Mouse (Mus musculus): ENCODE measurements around the gene Prrt2. TPM values are rescaled to one million over a fixed set of nuclear protein-coding genes. Genes with fewer than 3 reads are reported as not detected.

Gene Prrt2
- polyA plus RNA-seq, 1 experiment, result not detected

DNA sequence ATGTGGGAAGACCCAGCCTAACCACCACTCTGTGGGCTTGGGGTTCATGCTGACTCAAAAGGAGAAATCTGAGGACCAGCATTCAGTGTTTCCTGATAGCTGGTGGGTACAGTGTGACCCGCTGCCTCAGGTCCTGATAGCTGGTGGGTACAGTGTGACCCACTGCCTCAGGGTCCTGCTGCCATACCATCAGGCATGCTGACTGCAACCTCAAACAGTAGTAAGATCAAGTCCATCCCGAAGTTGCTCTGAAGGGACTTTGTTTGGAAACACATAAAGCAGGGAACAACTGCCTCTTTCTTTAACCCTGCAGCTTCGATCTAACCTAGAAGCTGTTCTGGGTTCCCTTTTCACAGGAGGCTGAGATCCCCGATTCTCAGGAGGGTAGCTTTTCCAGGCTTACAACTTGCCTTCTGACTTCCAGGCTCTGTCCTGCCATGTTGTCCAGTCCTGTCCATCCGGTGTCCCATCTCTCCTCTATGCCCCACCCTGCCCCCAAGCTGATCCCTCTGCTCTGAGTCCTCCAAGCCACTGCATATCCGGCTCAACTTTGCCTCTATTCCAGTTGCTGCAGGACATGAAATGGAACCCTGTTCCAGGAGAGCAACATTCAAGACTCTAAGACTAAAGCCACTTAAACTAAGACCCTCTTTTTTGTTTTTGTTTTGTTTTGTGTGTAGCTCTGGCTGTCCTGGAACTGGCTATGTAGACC lies 13.5 kb downstream of the Prrt2 start:
- peak overlapping the region; percentile 91 for H3K27ac ChIP-seq (ENCODE audit: insufficient read depth, low read depth, low read length)
- H3K4me3 ChIP-seq (ENCODE audit: insufficient read depth, low read length), result no peak overlapping the region
- peaks cover 57% of the 10 kb centered on the region for H3K4me1 ChIP-seq (ENCODE audit: control insufficient read depth, insufficient read depth, low read length)
- TF ChIP-seq CTCF (IDR thresholded peaks at IDR 0.05; ENCODE audit: low read depth, low read length) (no peak), POLR2A (IDR thresholded peaks at IDR 0.05; ENCODE audit: borderline replicate concordance, low read depth, low read length) (no peak)

DNA sequence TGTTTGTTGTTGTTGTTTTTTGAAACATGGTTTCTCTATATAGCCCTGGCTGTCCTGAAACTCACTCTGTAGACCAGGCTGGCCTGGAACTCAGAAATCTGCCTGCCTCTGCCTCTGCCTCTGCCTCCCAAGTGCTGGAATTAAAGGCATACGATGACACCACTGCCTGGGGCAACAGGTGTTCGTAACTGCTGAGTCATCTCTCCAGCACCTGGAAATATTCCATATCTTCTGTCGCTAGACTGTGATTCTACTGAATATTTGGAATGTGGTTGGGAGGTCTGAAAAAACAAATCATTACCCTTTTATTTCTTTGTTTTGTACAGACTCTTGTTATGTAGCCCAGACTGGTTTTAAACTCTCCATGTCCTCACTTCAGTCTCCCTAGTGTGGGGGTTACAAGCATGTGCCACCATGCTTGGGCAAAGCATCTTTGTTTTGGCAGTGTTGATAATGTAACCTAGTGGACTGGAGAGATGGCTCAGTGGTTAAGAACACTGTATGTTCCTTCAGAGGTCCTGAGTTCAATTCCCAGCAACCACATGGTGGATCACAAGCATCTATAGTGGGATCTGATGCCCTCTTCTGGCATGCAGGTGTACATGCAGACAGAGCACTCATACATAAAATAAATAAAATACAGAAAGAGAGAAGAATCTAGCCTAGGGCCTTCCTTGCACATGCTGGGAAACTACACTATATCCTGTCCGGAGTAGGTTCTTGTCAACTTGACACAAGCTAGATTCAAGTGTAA lies 16.7 kb downstream of the Prrt2 start:
- no peak overlapping the region for H3K4me3 ChIP-seq (ENCODE audit: insufficient read depth, low read length)
- peaks cover 26% of the 10 kb centered on the region for H3K4me1 ChIP-seq (ENCODE audit: control insufficient read depth, insufficient read depth, low read length)
- no peak overlapping the region for H3K27ac ChIP-seq (ENCODE audit: insufficient read depth, low read depth, low read length)
- TF ChIP-seq CTCF (IDR thresholded peaks at IDR 0.05; ENCODE audit: low read depth, low read length) (no peak), POLR2A (IDR thresholded peaks at IDR 0.05; ENCODE audit: borderline replicate concordance, low read depth, low read length) (no peak)

GRCm38 (mm10) chr7:127003620-127004019 lies 17.4 kb downstream of the Prrt2 start:
- TF ChIP-seq CTCF (IDR thresholded peaks at IDR 0.05; ENCODE audit: low read depth, low read length), result no peak
- TF ChIP-seq POLR2A (IDR thresholded peaks at IDR 0.05; ENCODE audit: borderline replicate concordance, low read depth, low read length), result no peak
- Histone ChIP-seq H3K27ac (ENCODE audit: insufficient read depth, low read depth, low read length) (no peak overlapping the region), H3K4me1 (ENCODE audit: control insufficient read depth, insufficient read depth, low read length) (peaks cover 22% of the 10 kb centered on the region), H3K4me3 (ENCODE audit: insufficient read depth, low read length) (no peak overlapping the region)

DNA sequence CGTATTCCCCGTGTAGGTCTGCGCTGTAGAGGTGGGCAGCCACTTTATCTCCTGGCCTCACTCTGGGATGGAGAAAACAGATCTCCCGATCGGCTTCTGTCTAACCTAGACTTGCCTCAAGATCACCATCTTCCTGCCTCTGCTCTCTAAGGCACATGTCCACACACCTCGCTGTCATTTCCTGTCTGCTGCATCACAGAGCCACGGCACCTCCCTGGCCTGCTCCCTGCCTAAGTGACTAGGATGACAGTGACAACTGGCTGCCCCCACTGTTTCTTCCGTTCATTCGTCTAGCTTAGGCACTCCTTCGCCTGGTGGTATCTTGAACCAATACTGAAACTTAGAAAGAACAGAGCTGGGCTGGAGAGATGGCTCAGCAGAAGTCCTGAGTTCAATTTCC lies 21.4 kb downstream of the Prrt2 start:
- no peak overlapping the region for H3K4me3 ChIP-seq (ENCODE audit: insufficient read depth, low read length)
- peaks cover 7% of the 10 kb centered on the region for H3K4me1 ChIP-seq (ENCODE audit: control insufficient read depth, insufficient read depth, low read length)
- H3K27ac ChIP-seq (ENCODE audit: insufficient read depth, low read depth, low read length), result no peak overlapping the region
- TF ChIP-seq CTCF (IDR thresholded peaks at IDR 0.05; ENCODE audit: low read depth, low read length), result no peak
- no peak for TF ChIP-seq POLR2A (IDR thresholded peaks at IDR 0.05; ENCODE audit: borderline replicate concordance, low read depth, low read length)

DNA sequence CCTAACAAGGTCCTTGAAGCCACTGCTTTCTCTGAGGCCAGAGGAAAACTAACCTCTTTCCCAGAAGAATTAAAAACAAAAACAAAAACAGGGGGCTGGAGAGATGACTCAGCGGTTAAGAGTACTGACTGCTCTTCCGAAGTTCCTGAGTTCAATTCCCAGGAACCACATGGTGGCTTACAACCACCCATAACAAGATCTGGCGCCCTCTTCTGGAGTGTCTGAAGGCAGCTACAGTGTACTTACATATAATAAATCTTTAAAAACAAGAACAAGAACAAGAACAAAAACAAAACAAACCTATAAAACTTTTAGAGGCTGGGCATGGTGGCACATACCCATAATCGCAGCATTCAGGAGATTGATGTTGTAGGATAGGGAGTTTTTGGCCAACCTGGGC lies 24.6 kb downstream of the Prrt2 start:
- Histone ChIP-seq H3K27ac (ENCODE audit: insufficient read depth, low read depth, low read length) (no peak overlapping the region), H3K4me3 (ENCODE audit: insufficient read depth, low read length) (no peak overlapping the region), H3K4me1 (ENCODE audit: control insufficient read depth, insufficient read depth, low read length) (no peaks in the 10 kb centered on the region)
- TF ChIP-seq POLR2A (IDR thresholded peaks at IDR 0.05; ENCODE audit: borderline replicate concordance, low read depth, low read length) (no peak), CTCF (IDR thresholded peaks at IDR 0.05; ENCODE audit: low read depth, low read length) (no peak)

DNA sequence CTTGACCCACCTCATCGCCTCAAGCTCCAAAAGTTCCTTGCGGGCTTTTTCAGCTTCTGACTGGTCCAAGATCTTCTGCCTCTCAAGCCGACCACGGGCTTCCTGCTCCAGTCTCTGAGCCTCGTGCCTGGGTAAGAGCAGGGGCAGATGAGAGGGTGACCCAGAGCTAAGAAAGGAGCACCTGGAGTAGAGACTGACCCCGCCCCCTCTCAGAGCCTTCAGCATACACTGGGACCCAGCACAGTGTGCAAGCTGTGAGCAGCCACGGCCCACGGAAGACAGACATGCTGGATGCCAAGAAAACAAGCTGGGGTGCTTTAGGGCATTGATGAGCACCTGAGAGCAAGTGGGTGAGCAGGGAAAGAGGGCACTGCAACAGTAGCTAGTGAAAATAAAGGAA lies 32.2 kb downstream of the Prrt2 start:
- Histone ChIP-seq H3K4me3 (ENCODE audit: insufficient read depth, low read length) (no peak overlapping the region), H3K27ac (ENCODE audit: insufficient read depth, low read depth, low read length) (no peak overlapping the region)
- TF ChIP-seq CTCF (IDR thresholded peaks at IDR 0.05; ENCODE audit: low read depth, low read length), result no peak
- TF ChIP-seq POLR2A (IDR thresholded peaks at IDR 0.05; ENCODE audit: borderline replicate concordance, low read depth, low read length), result no peak

GRCm38 (mm10) chr7:126986319-126986718 lies 34.7 kb downstream of the Prrt2 start:
- H3K27ac ChIP-seq (ENCODE audit: insufficient read depth, low read depth, low read length), result no peak overlapping the region

More for the DNA sequence above, 32.2 kb downstream of the Prrt2 start:
- H3K4me1 ChIP-seq (ENCODE audit: control insufficient read depth, insufficient read depth, low read length), result no peaks in the 10 kb centered on the region

GRCm38 (mm10) chr7:126984667-126985444 lies 36.2 kb downstream of the Prrt2 start:
- no peak overlapping the region for H3K4me3 ChIP-seq (ENCODE audit: insufficient read depth, low read length)
- H3K4me1 ChIP-seq (ENCODE audit: control insufficient read depth, insufficient read depth, low read length), result no peaks in the 10 kb centered on the region
- H3K27ac ChIP-seq (ENCODE audit: insufficient read depth, low read depth, low read length), result no peak overlapping the region
- TF ChIP-seq CTCF (IDR thresholded peaks at IDR 0.05; ENCODE audit: low read depth, low read length) (no peak), POLR2A (IDR thresholded peaks at IDR 0.05; ENCODE audit: borderline replicate concordance, low read depth, low read length) (no peak)

More at GRCm38 (mm10) chr7:126986319-126986718, 34.7 kb downstream of the Prrt2 start:
- TF ChIP-seq POLR2A (IDR thresholded peaks at IDR 0.05; ENCODE audit: borderline replicate concordance, low read depth, low read length) (no peak), CTCF (IDR thresholded peaks at IDR 0.05; ENCODE audit: low read depth, low read length) (no peak)
- Histone ChIP-seq H3K4me3 (ENCODE audit: insufficient read depth, low read length) (no peak overlapping the region), H3K4me1 (ENCODE audit: control insufficient read depth, insufficient read depth, low read length) (no peaks in the 10 kb centered on the region)

DNA sequence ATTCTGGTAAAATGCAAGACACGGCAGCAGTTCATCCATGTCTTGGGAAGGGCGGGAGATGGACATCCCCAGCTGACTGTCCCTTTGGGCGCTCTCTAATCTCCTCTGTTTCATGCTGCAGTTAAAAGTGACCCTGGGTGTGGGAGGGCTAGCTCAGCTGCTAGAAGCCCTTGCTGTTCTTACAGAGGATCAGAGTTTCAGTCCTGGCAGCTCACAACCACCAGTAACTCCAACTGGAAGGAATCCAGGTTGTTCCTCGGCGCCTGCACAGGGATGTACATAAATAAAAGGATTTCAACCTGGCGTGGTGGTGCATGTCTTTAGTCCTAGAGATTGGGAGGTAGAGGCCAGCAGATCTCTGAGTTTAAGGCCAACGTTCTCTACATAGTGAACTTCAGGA lies 37.9 kb downstream of the Prrt2 start:
- TF ChIP-seq POLR2A (IDR thresholded peaks at IDR 0.05; ENCODE audit: borderline replicate concordance, low read depth, low read length) (no peak), CTCF (IDR thresholded peaks at IDR 0.05; ENCODE audit: low read depth, low read length) (no peak)
- H3K4me3 ChIP-seq (ENCODE audit: insufficient read depth, low read length), result no peak overlapping the region
- no peaks in the 10 kb centered on the region for H3K4me1 ChIP-seq (ENCODE audit: control insufficient read depth, insufficient read depth, low read length)
- no peak overlapping the region for H3K27ac ChIP-seq (ENCODE audit: insufficient read depth, low read depth, low read length)
